8 mouse cellular contexts compared by ENCODE assay signal in the genomic region with DNA sequence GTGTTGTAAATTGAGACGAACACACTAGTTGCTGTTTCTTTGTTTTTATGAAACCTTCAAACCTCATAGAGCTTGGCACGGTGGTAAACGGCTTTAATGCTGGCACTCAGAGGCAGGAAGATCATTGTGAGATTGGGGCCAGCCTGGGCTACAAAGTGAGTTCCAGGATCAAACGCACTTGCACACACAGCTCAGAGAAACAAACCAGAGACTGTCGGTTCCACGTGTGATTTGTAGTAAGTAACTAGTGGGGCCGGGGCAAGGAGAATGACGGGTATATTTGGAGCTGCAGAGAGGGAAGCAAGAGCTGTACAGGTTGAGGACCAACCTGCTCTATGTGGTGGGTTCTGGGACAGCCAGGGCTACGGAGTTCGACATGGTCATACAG. TPM values are rescaled to one million over a fixed set of nuclear protein-coding genes. Genes with fewer than 3 reads are reported as not detected.
DNase-seq lines count a peak whose midpoint lies in the region; ATAC-seq and TF ChIP-seq lines count a peak whose summit lies in the region.

No protein-coding gene starts in this region.

- H3K9ac ChIP-seq in forebrain, embryonic 11.5 days (ENCODE audit: low read length), result peak overlapping the region; percentile 96
- peak overlapping the region; percentile 84 for H3K9ac ChIP-seq in liver, embryonic 15.5 days

- WGBS in forebrain, embryonic 11.5 days, result 43% methylated on average over 10 of the region's 10 CpGs
- 25% methylated on average over 10 of the region's 10 CpGs for whole genome bisulfite sequencing in liver, embryonic 15.5 days (ENCODE audit: insufficient replicate concordance)

- peak overlapping the region; percentile 72 for H3K4me2 ChIP-seq in forebrain, embryonic 11.5 days (ENCODE audit: low read depth, low read length, severe bottlenecking)
- peak overlapping the region; percentile 89 for H3K4me2 ChIP-seq in liver, embryonic 15.5 days

- H3K27ac ChIP-seq in forebrain, embryonic 11.5 days (ENCODE audit: low read depth, low read length), result peak overlapping the region; percentile 93
- H3K27ac ChIP-seq in liver, embryonic 15.5 days (replicated peaks), result peak overlapping the region; percentile 83

- DNase-seq in forebrain, embryonic 11.5 days (ENCODE audit: low spot score), result peak; percentile 59
- peak; percentile 41 for DNase-seq in thymus, postnatal 14 days
- no peak for DNase-seq in right cerebral cortex, postnatal 4 days
- no peak for DNase-seq in gastrocnemius, postnatal 14 days

- peaks cover 37% of the 10 kb centered on the region for H3K4me1 ChIP-seq in erythroblast, embryonic 14.5 days (ENCODE audit: control insufficient read depth)
- H3K4me1 ChIP-seq in forebrain, embryonic 11.5 days (replicated peaks; ENCODE audit: control insufficient read depth, insufficient read depth, low read length), result peaks cover 10% of the 10 kb centered on the region; the same call in 1 of the 2 replicates
- H3K4me1 ChIP-seq in liver, embryonic 15.5 days (replicated peaks), result peaks cover 51% of the 10 kb centered on the region

- H3K9me3 ChIP-seq in erythroblast, embryonic 14.5 days (ENCODE audit: control insufficient read depth, low read length), result no peaks in the 10 kb centered on the region
- no peaks in the 10 kb centered on the region for H3K9me3 ChIP-seq in forebrain, embryonic 11.5 days (ENCODE audit: control insufficient read depth, low read length)
- no peaks in the 10 kb centered on the region for H3K9me3 ChIP-seq in liver, embryonic 15.5 days (replicated peaks)

- peaks cover 31% of the 10 kb centered on the region for H3K79me3 ChIP-seq in C2C12 (ENCODE audit: low read depth)

- peaks cover 51% of the 10 kb centered on the region for H3K79me2 ChIP-seq in C2C12 (ENCODE audit: control insufficient read depth, insufficient read depth)

- no peaks in the 10 kb centered on the region for H3K36me3 ChIP-seq in erythroblast, embryonic 14.5 days (ENCODE audit: control insufficient read depth)
- H3K36me3 ChIP-seq in C2C12 (ENCODE audit: control insufficient read depth, insufficient read depth), result no peaks in the 10 kb centered on the region
- H3K36me3 ChIP-seq in forebrain, embryonic 11.5 days (ENCODE audit: control insufficient read depth, insufficient read depth, low read length), result no peaks in the 10 kb centered on the region
- no peaks in the 10 kb centered on the region; the same call in 1 of the 2 replicates for H3K36me3 ChIP-seq in liver, embryonic 15.5 days (replicated peaks)

- peak overlapping the region; percentile 86 for H3K4me3 ChIP-seq in erythroblast, embryonic 14.5 days (replicated peaks)
- H3K4me3 ChIP-seq in C2C12 (ENCODE audit: insufficient read depth, poor library complexity, severe bottlenecking), result peak overlapping the region; percentile 83
- H3K4me3 ChIP-seq in forebrain, embryonic 11.5 days (ENCODE audit: low read depth, low read length), result peak overlapping the region; percentile 91
- peak overlapping the region; percentile 71 for H3K4me3 ChIP-seq in liver, embryonic 15.5 days (replicated peaks)

- peak overlapping the region; percentile 93 for H3ac ChIP-seq in C2C12 (ENCODE audit: control insufficient read depth, insufficient read length, low read depth)

- no peak for ATAC-seq in erythroblast, adult 5-6 weeks (replicated peaks; ENCODE audit: low FRiP score, poor library complexity, severe bottlenecking)
- ATAC-seq in forebrain, embryonic 11.5 days (replicated peaks; ENCODE audit: low FRiP score), result 0 out of 2 replicates have a peak, but pooled peaks have one; percentile 14
- ATAC-seq in liver, embryonic 15.5 days (ENCODE audit: insufficient read depth), result no peak

- intact Hi-C loops in gastrocnemius, postnatal 14 days (cut with DNase I; ENCODE audit: low total_unique reads), result loop anchor here (5.0 kb wide), 1 partner anchor 62 kb away; the partner anchor contains the start of gene Tsnax

- TF ChIP-seq CTCF in C2C12 (IDR thresholded peaks at IDR 0.05; ENCODE audit: control insufficient read depth, insufficient read depth, insufficient read length), result no peak

- H3K27me3 ChIP-seq in erythroblast, embryonic 14.5 days (ENCODE audit: control insufficient read depth), result peaks cover 34% of the 10 kb centered on the region
- H3K27me3 ChIP-seq in C2C12 (ENCODE audit: control insufficient read depth, insufficient read depth, insufficient read length), result no peaks in the 10 kb centered on the region
- no peaks in the 10 kb centered on the region for H3K27me3 ChIP-seq in forebrain, embryonic 11.5 days (ENCODE audit: control insufficient read depth, insufficient read depth, low read length)
- peaks cover 15% of the 10 kb centered on the region for H3K27me3 ChIP-seq in liver, embryonic 15.5 days

TF ChIP-seq in C2C12, 6 proteins besides CTCF, POLR2A, EP300 and RAD21:
- TF ChIP-seq FOSL1 (IDR thresholded peaks at IDR 0.05; ENCODE audit: insufficient read depth, low read length, poor library complexity, severe bottlenecking) (no peak), MAX (IDR thresholded peaks at IDR 0.05) (no peak), MYOD1 (IDR thresholded peaks at IDR 0.05; ENCODE audit: control insufficient read depth, insufficient read length, low read depth) (no peak), MYOG (IDR thresholded peaks at IDR 0.05; ENCODE audit: control insufficient read depth, extremely low read depth, insufficient read length) (no peak), CEBPB (IDR thresholded peaks at IDR 0.05; ENCODE audit: low read depth) (no peak), USF1 (IDR thresholded peaks at IDR 0.05; ENCODE audit: low read depth) (no peak)

RNA-seq across cellular contexts. Expression of gene Egln1, which starts 0.9 kb away (rescaled TPM):
- 0.56 and 0.81 TPM in 2 replicates for polyA plus RNA-seq in erythroblast, embryonic 14.5 days (2012)
- 2.9 and 4.8 TPM in 2 replicates for total RNA-seq in erythroblast, adult 5-6 weeks (2015; ENCODE audit: low replicate concordance)
- 2.4 and 5.6 TPM in 2 replicates for total RNA-seq in erythroblast, adult 5-6 weeks (2017; ENCODE audit: low replicate concordance)
- 29.7 TPM for polyA plus RNA-seq in C2C12 (2012; fragmentation: generic; extraction: Trizol)
- polyA plus RNA-seq in forebrain, embryonic 11.5 days (2014; fragmentation: Nextera tagmentation; extraction: Ambion mirVana), result 20.7 and 22.2 TPM in 2 replicates
- 3.5 and 4.5 TPM in 2 replicates for polyA plus RNA-seq in liver, embryonic 15.5 days (2015; fragmentation: Nextera tagmentation; extraction: Ambion mirVana)
- total RNA-seq in gastrocnemius, postnatal 14 days (2021), result 10 to 100 TPM; 70.1 to 76.6 TPM

RNA-seq across cellular contexts. Expression of gene Sprtn, which starts 52.4 kb away (rescaled TPM):
- polyA plus RNA-seq in erythroblast, embryonic 14.5 days (2012), result 0.20 and 0.28 TPM in 2 replicates
- total RNA-seq in erythroblast, adult 5-6 weeks (2015; ENCODE audit: low replicate concordance), result 2.9 and 10.2 TPM in 2 replicates
- 8.5 TPM in 2 replicates for total RNA-seq in erythroblast, adult 5-6 weeks (2017; ENCODE audit: low replicate concordance)
- 9.1 TPM for polyA plus RNA-seq in C2C12 (2012; fragmentation: generic; extraction: Trizol)
- polyA plus RNA-seq in forebrain, embryonic 11.5 days (2014; fragmentation: Nextera tagmentation; extraction: Ambion mirVana), result 11.1 and 12.3 TPM in 2 replicates
- 6.1 and 6.4 TPM in 2 replicates for polyA plus RNA-seq in liver, embryonic 15.5 days (2015; fragmentation: Nextera tagmentation; extraction: Ambion mirVana)
- total RNA-seq in gastrocnemius, postnatal 14 days (2021), result 1 to 10 TPM; 6.6 to 8.8 TPM

RNA-seq across cellular contexts. Expression of gene Exoc8, which starts 52.6 kb away (rescaled TPM):
- polyA plus RNA-seq in erythroblast, embryonic 14.5 days (2012), result 0.10 and 0.18 TPM in 2 replicates
- total RNA-seq in erythroblast, adult 5-6 weeks (2015; ENCODE audit: low replicate concordance), result 3.3 and 4.4 TPM in 2 replicates
- total RNA-seq in erythroblast, adult 5-6 weeks (2017; ENCODE audit: low replicate concordance), result 3.9 and 7.7 TPM in 2 replicates
- 10.7 TPM for polyA plus RNA-seq in C2C12 (2012; fragmentation: generic; extraction: Trizol)
- 10.3 and 11.6 TPM in 2 replicates for polyA plus RNA-seq in forebrain, embryonic 11.5 days (2014; fragmentation: Nextera tagmentation; extraction: Ambion mirVana)
- polyA plus RNA-seq in liver, embryonic 15.5 days (2015; fragmentation: Nextera tagmentation; extraction: Ambion mirVana), result 3.7 and 3.8 TPM in 2 replicates
- total RNA-seq in gastrocnemius, postnatal 14 days (2021), result 1 to 10 TPM; 7.7 to 8.8 TPM

Comparison
In these comparisons a context has a peak if more than half of its experiments do, and no peak if none do; other contexts are left out.
1. DNase-seq: peak in forebrain, embryonic 11.5 days (single experiment) and thymus, postnatal 14 days (single experiment); none in right cerebral cortex, postnatal 4 days (single experiment) and gastrocnemius, postnatal 14 days (single experiment).
2. Peak in every context shown above with its lines, with median percentiles within 50 percentile points of each other: H3K4me3 ChIP-seq.